Mouse (Mus musculus): ENCODE measurements at regions not wholly inside any gene's neighbourhood (a gene's known extent, or its start where the extent isn't known, plus 50 kb on each side); places are given as distances from the start of the nearest gene placed in this dataset.
A peak's percentile ranks its signal among the peaks of the same experiment; 100 is the strongest.

DNA sequence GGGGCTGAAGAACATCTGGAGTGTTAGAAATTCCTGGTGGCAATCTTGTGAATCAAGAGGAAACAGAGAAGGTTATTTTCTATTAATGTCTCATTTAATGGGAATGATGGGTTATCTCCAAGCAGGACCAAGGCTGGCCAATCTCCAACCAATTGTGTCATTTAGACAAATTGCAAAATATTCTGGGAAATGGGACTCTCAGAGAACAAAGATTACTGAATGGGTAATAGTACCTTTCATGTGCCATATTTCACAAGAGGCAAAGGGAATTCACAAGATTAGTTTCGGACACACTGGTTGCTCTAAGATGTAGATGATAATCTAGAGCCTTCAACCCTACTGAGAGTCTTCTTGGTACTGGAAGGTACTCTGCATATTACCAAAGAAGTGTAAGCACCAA lies 155.3 kb downstream of the Csl start:
- no peaks in the 10 kb centered on the region for H3K27me3 ChIP-seq (ENCODE audit: control insufficient read depth, insufficient read depth, low read length)
- H3K4me3 ChIP-seq (ENCODE audit: control insufficient read depth, low read depth, low read length), result no peak overlapping the region
- no peaks in the 10 kb centered on the region for H3K36me3 ChIP-seq (ENCODE audit: control insufficient read depth, insufficient read depth, low read length)
- H3K4me1 ChIP-seq (ENCODE audit: control insufficient read depth, insufficient read depth, low read length), result no peaks in the 10 kb centered on the region
- no peak overlapping the region for H3K27ac ChIP-seq (ENCODE audit: control insufficient read depth, insufficient read depth, low read depth, low read length)
- TF ChIP-seq POLR2A (IDR thresholded peaks at IDR 0.05; ENCODE audit: control insufficient read depth, low read depth, low read length) (no peak), CTCF (IDR thresholded peaks at IDR 0.05; ENCODE audit: control insufficient read depth, insufficient read depth, insufficient replicate concordance, low read depth, low read length) (no peak)

DNA sequence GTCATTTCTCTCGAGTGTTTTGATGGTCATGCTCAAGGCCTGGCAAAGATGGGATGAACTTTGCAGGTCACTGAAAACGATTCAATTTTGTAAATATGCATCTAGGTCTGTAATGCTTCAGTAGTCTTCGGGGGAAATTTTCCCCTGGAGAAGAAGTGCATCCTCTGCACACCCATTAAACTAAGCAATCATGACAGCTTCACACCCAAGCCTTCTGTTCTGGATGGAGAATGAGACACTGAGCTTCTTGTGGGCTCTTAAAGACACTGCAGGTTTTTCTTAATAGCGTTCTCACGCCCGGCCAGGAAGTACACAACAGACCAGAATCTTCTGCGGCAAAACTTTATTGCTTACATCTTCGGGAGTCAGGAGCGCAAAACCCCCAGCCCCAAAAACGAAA lies 151.0 kb downstream of the Csl start:
- H3K4me3 ChIP-seq (ENCODE audit: control insufficient read depth, low read depth, low read length), result no peak overlapping the region
- no peaks in the 10 kb centered on the region for H3K4me1 ChIP-seq (ENCODE audit: control insufficient read depth, insufficient read depth, low read length)
- no peaks in the 10 kb centered on the region for H3K36me3 ChIP-seq (ENCODE audit: control insufficient read depth, insufficient read depth, low read length)
- TF ChIP-seq CTCF (IDR thresholded peaks at IDR 0.05; ENCODE audit: control insufficient read depth, insufficient read depth, insufficient replicate concordance, low read depth, low read length) (no peak), POLR2A (IDR thresholded peaks at IDR 0.05; ENCODE audit: control insufficient read depth, low read depth, low read length) (no peak)
- no peak overlapping the region for H3K27ac ChIP-seq (ENCODE audit: control insufficient read depth, insufficient read depth, low read depth, low read length)
- H3K27me3 ChIP-seq (ENCODE audit: control insufficient read depth, insufficient read depth, low read length), result no peaks in the 10 kb centered on the region

DNA sequence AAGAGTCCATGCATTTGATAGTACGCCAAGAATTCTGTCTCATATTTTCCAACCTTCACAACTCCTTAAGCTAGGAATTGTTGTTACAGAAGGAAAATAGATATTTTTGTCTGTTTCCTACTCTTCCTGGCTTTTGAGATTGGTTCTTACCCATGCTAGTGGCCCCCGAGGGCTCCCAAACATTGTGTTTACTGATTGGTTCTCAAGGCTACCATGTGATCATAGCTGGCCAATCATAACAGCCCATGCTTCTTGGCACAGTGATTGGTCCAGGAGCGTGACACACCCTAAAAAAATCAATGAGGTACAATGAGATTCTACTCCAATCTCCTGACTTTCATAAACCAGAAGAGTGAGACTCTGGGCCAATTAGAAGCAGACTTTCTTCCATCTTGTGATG lies 150.0 kb downstream of the Csl start:
- no peak overlapping the region for H3K4me3 ChIP-seq (ENCODE audit: control insufficient read depth, low read depth, low read length)
- no peaks in the 10 kb centered on the region for H3K27me3 ChIP-seq (ENCODE audit: control insufficient read depth, insufficient read depth, low read length)
- no peak overlapping the region for H3K27ac ChIP-seq (ENCODE audit: control insufficient read depth, insufficient read depth, low read depth, low read length)
- no peaks in the 10 kb centered on the region for H3K36me3 ChIP-seq (ENCODE audit: control insufficient read depth, insufficient read depth, low read length)
- TF ChIP-seq CTCF (IDR thresholded peaks at IDR 0.05; ENCODE audit: control insufficient read depth, insufficient read depth, insufficient replicate concordance, low read depth, low read length) (no peak), POLR2A (IDR thresholded peaks at IDR 0.05; ENCODE audit: control insufficient read depth, low read depth, low read length) (no peak)
- no peaks in the 10 kb centered on the region for H3K4me1 ChIP-seq (ENCODE audit: control insufficient read depth, insufficient read depth, low read length)

DNA sequence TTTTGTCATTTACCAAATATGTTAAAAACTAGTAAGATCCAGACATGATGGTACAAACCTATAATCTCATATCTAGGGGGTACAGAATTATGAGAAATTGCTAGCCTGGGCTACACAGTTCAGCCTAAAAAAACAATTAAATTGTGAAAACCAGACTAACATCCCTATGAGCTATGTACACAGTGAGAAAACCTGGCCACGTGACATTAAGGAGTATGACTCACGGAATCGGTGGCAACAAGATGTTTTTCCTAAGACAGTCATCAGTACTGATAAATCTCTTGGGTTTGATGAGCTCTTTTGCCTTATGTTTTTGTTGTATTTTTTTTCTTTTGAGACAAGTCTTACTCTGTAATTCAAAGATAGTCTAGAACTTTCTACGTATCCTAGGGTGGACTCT lies 148.6 kb downstream of the Csl start:
- Histone ChIP-seq H3K27me3 (ENCODE audit: control insufficient read depth, insufficient read depth, low read length) (no peaks in the 10 kb centered on the region), H3K4me3 (ENCODE audit: control insufficient read depth, low read depth, low read length) (no peak overlapping the region), H3K27ac (ENCODE audit: control insufficient read depth, insufficient read depth, low read depth, low read length) (no peak overlapping the region), H3K36me3 (ENCODE audit: control insufficient read depth, insufficient read depth, low read length) (no peaks in the 10 kb centered on the region), H3K4me1 (ENCODE audit: control insufficient read depth, insufficient read depth, low read length) (no peaks in the 10 kb centered on the region)
- TF ChIP-seq POLR2A (IDR thresholded peaks at IDR 0.05; ENCODE audit: control insufficient read depth, low read depth, low read length), result no peak
- TF ChIP-seq CTCF (IDR thresholded peaks at IDR 0.05; ENCODE audit: control insufficient read depth, insufficient read depth, insufficient replicate concordance, low read depth, low read length), result no peak

DNA sequence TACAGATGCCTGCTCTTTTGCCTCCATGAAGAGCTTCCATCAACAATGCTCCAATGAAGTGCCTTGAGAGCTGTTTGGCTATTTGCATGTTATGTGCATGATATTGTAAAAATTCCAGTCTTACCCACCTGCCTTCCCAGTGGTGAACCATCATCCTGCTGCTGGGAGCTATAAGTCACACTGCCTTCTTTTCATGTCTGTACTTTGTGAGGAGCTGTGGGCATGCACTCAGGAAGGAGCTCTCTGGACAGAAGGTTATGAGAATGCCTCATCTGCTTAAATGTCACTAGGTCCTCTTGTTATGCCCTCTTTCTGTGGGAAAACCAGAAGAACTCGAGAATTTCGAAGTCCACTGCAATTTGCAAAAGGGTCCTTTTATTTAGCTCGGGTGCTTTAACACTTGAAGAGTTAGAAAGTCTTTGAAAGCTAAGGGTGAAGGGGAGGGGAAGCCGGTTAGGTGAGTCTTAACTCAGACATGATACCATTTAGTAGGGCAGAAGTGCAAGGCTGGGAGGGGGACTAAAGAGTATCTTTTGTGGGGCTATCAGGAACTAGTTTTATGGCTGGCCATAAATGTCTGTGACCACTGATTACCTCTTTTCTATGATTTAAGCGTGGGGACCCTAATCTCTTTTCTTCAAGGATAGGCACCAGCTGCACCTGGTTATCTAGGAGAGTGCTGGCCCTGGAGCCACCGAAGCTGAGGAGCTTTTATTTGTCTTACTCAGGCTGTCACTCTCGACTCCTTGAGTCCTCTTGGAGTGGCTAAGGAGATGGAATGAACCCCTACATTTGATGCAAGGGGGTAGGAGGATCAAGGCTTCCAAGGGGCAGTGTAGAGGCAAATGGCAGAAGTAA lies 144.8 kb downstream of the Csl start:
- H3K27me3 ChIP-seq (ENCODE audit: control insufficient read depth, insufficient read depth, low read length), result no peaks in the 10 kb centered on the region
- H3K4me1 ChIP-seq (ENCODE audit: control insufficient read depth, insufficient read depth, low read length), result no peaks in the 10 kb centered on the region; the same call in 1 of the 2 replicates
- H3K27ac ChIP-seq (ENCODE audit: control insufficient read depth, insufficient read depth, low read depth, low read length), result no peak overlapping the region
- no peak for TF ChIP-seq CTCF (IDR thresholded peaks at IDR 0.05; ENCODE audit: control insufficient read depth, insufficient read depth, insufficient replicate concordance, low read depth, low read length)
- TF ChIP-seq POLR2A (IDR thresholded peaks at IDR 0.05; ENCODE audit: control insufficient read depth, low read depth, low read length), result no peak
- no peaks in the 10 kb centered on the region for H3K36me3 ChIP-seq (ENCODE audit: control insufficient read depth, insufficient read depth, low read length)
- H3K4me3 ChIP-seq (ENCODE audit: control insufficient read depth, low read depth, low read length), result no peak overlapping the region

DNA sequence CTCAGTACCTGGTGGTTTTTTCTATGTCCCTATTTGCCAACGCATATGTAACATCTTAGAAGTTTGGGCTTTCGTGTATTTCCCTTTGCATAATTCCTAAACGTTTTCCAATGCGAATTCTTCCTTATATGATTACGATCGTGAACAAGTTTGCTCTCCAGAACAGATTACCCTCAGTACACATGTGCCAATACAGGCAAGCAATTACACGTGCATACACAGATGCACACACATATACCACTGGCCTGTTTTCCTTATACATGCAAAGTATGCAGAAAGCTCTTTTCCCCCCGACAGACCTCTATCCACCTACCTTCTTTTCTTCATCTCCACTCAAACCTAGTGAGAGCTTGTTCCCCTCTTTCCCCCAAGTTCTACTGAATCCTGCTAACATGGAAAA lies 144.1 kb downstream of the Csl start:
- no peak for TF ChIP-seq CTCF (IDR thresholded peaks at IDR 0.05; ENCODE audit: control insufficient read depth, insufficient read depth, insufficient replicate concordance, low read depth, low read length)
- TF ChIP-seq POLR2A (IDR thresholded peaks at IDR 0.05; ENCODE audit: control insufficient read depth, low read depth, low read length), result no peak
- Histone ChIP-seq H3K4me3 (ENCODE audit: control insufficient read depth, low read depth, low read length) (no peak overlapping the region), H3K27me3 (ENCODE audit: control insufficient read depth, insufficient read depth, low read length) (no peaks in the 10 kb centered on the region), H3K4me1 (ENCODE audit: control insufficient read depth, insufficient read depth, low read length) (no peaks in the 10 kb centered on the region; the same call in 1 of the 2 replicates), H3K36me3 (ENCODE audit: control insufficient read depth, insufficient read depth, low read length) (no peaks in the 10 kb centered on the region), H3K27ac (ENCODE audit: control insufficient read depth, insufficient read depth, low read depth, low read length) (no peak overlapping the region)

GRCm38 (mm10) chr10:99615779-99616178 lies 143.7 kb downstream of the Csl start:
- H3K27me3 ChIP-seq (ENCODE audit: control insufficient read depth, insufficient read depth, low read length), result no peaks in the 10 kb centered on the region
- no peaks in the 10 kb centered on the region for H3K36me3 ChIP-seq (ENCODE audit: control insufficient read depth, insufficient read depth, low read length)
- TF ChIP-seq POLR2A (IDR thresholded peaks at IDR 0.05; ENCODE audit: control insufficient read depth, low read depth, low read length) (no peak), CTCF (IDR thresholded peaks at IDR 0.05; ENCODE audit: control insufficient read depth, insufficient read depth, insufficient replicate concordance, low read depth, low read length) (peak; percentile 90; the same call in 1 of the 2 replicates)
- no peaks in the 10 kb centered on the region; the same call in 1 of the 2 replicates for H3K4me1 ChIP-seq (ENCODE audit: control insufficient read depth, insufficient read depth, low read length)
- no peak overlapping the region for H3K27ac ChIP-seq (ENCODE audit: control insufficient read depth, insufficient read depth, low read depth, low read length)
- H3K4me3 ChIP-seq (ENCODE audit: control insufficient read depth, low read depth, low read length), result no peak overlapping the region
